8 mouse cellular contexts compared by ENCODE assay signal in the genomic region with DNA sequence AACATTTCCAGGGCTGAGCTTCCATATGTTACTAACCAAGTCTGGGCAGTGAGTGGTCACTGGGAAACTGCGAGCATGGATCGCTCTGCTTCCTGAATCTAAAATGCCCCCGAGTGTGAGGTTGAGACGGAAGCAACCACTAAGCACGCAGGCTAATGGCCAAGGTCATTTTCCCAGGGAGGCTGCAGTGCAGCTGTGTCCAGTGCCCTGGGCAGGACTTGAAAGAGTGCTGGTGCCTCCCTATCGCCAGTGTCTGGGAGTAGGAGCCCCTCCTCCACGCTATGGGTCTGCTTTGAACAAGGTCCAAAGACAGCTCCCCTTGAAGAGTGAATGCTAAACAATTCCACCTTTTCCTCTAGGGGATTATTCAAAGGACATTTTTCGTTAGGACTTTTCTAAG.
DNase-seq lines count a peak whose midpoint lies in the region; ATAC-seq and TF ChIP-seq lines count a peak whose summit lies in the region.

No protein-coding gene starts in this region.

- no peaks in the 10 kb centered on the region for H3K27me3 ChIP-seq in heart, embryonic 14.5 days (ENCODE audit: control insufficient read depth, insufficient read depth, low read length)
- no peaks in the 10 kb centered on the region for H3K27me3 ChIP-seq in lung, postnatal 0 days (replicated peaks; ENCODE audit: insufficient read depth, low read length)

- peak overlapping the region in 1 of 2 experiments; percentile 20; a peak in 1 of 4 replicates for H3K27ac ChIP-seq in heart, embryonic 14.5 days (replicated peaks in 1 of 2; ENCODE audit: control insufficient read depth in 1 of 2, insufficient read depth in 1 of 2, low read depth in 2 of 2, low read length in 2 of 2)
- no peak overlapping the region; the same call in 1 of the 2 replicates for H3K27ac ChIP-seq in lung, postnatal 0 days (ENCODE audit: low read length)

- WGBS in heart, embryonic 14.5 days, result 18% methylated on average over 8 of the region's 8 CpGs
- WGBS in lung, postnatal 0 days, result 38% methylated on average over 8 of the region's 8 CpGs

- no peaks in the 10 kb centered on the region for H3K36me3 ChIP-seq in heart, embryonic 14.5 days (ENCODE audit: control insufficient read depth, insufficient read depth, low read length)
- H3K36me3 ChIP-seq in lung, postnatal 0 days (ENCODE audit: insufficient read depth, low read length), result no peaks in the 10 kb centered on the region

- TF ChIP-seq EP300 in lung, postnatal 0 days (IDR thresholded peaks at IDR 0.05), result no peak

- no peak overlapping the region for H3K4me3 ChIP-seq in heart, embryonic 14.5 days (ENCODE audit: control insufficient read depth in 1 of 2, insufficient read depth in 1 of 2, low read depth in 1 of 2, low read length in 2 of 2)
- H3K4me3 ChIP-seq in lung, postnatal 0 days (ENCODE audit: low read depth, low read length), result no peak overlapping the region

- no peak for TF ChIP-seq CTCF in lung, postnatal 0 days (IDR thresholded peaks at IDR 0.05)

- peak; percentile 76 for ATAC-seq in heart, embryonic 14.5 days (ENCODE audit: insufficient number of reproducible peaks, insufficient read depth, low FRiP score, low read depth)
- peak; percentile 41; the same call in 1 of the 2 replicates for ATAC-seq in lung, postnatal 0 days
- no peak for ATAC-seq in granulocyte monocyte progenitor cell, adult 5-6 weeks (replicated peaks; ENCODE audit: poor library complexity, severe bottlenecking)

- H3K9ac ChIP-seq in heart, embryonic 14.5 days (ENCODE audit: low read length), result no peak overlapping the region; the same call in 1 of the 2 replicates
- no peak overlapping the region for H3K9ac ChIP-seq in lung, postnatal 0 days (replicated peaks; ENCODE audit: low read depth)

- peak overlapping the region; percentile 50 for H3K4me2 ChIP-seq in heart, embryonic 14.5 days (ENCODE audit: low read length)
- no peak overlapping the region for H3K4me2 ChIP-seq in lung, postnatal 0 days (replicated peaks; ENCODE audit: low read depth, low read length)

- no peaks in the 10 kb centered on the region for H3K9me3 ChIP-seq in heart, embryonic 14.5 days (ENCODE audit: control insufficient read depth, low read length)
- no peaks in the 10 kb centered on the region for H3K9me3 ChIP-seq in lung, postnatal 0 days (ENCODE audit: low read length)

- DNase-seq in kidney, adult 11 months, result peak; percentile 5
- no peak for DNase-seq in kidney, adult 8-10 months
- peak; percentile 75 to 76 for DNase-seq in adrenal gland, postnatal 36 days
- peak; percentile 15 for DNase-seq in lung, postnatal 0 days (ENCODE audit: low spot score)
- DNase-seq in thymus, postnatal 4 days, result no peak
- DNase-seq in liver, result no peak

- peaks cover 14 to 24% of the 10 kb centered on the region in 2 experiments for H3K4me1 ChIP-seq in heart, embryonic 14.5 days (ENCODE audit: control insufficient read depth in 2 of 2, insufficient read depth in 2 of 2, low read length in 2 of 2)
- no peaks in the 10 kb centered on the region; the same call in 1 of the 2 replicates for H3K4me1 ChIP-seq in lung, postnatal 0 days (ENCODE audit: insufficient read depth, low read depth, low read length)

Comparison
In these comparisons a context has a peak if more than half of its experiments do, and no peak if none do; other contexts are left out.
1. DNase-seq: peak in kidney, adult 11 months (single experiment), adrenal gland, postnatal 36 days (2 of 2) and lung, postnatal 0 days (single experiment); none in kidney, adult 8-10 months (0 of 2), thymus, postnatal 4 days (single experiment) and liver (single experiment).